Mouse (Mus musculus) CH12.LX (cell line): ENCODE measurements around the gene Adora3. TPM values are rescaled to one million over a fixed set of nuclear protein-coding genes. Genes with fewer than 3 reads are reported as not detected.

Source experiments
- DNase-seq: peaks from one replicate; pipeline ENCODE4 v3.0.0-alpha.2; 2013; ENCODE audit errors: extremely low read depth
- H3K27ac ChIP-seq: 2 replicates; pipeline ENCODE4 v1.5.1; 2012; ENCODE audit warnings: low read depth, mild to moderate bottlenecking, control low read depth, moderate library complexity; ENCODE audit not compliant: insufficient read depth
- H3K27me3 ChIP-seq: replicated peaks from 2 replicates; pipeline ENCODE3; 2012; ENCODE audit warnings: inconsistent platforms
- H3K36me3 ChIP-seq, 2 experiments: replicated peaks in 1 of 2; 2 replicates each; pipeline versions ENCODE3 to v1.6.1; 2012; ENCODE audit warnings: inconsistent platforms in 1 of 2, low read length in 1 of 2, mild to moderate bottlenecking in 1 of 2, mixed read lengths in 1 of 2, moderate library complexity in 1 of 2; ENCODE audit not compliant: control insufficient read depth in 1 of 2, insufficient read depth in 1 of 2
- H3K4me1 ChIP-seq, 2 experiments: 2 replicates each; pipeline ENCODE4 v1.6.1; 2012; ENCODE audit warnings: inconsistent platforms in 1 of 2, moderate library complexity in 1 of 2; ENCODE audit not compliant: insufficient read depth in 2 of 2, control insufficient read depth in 1 of 2
- H3K4me2 ChIP-seq: 2 replicates; pipeline ENCODE4 v1.6.1; 2012; ENCODE audit warnings: low read depth, mild to moderate bottlenecking, control low read depth; ENCODE audit not compliant: poor library complexity, insufficient read depth, severe bottlenecking
- H3K4me3 ChIP-seq, 3 experiments: fragments of 150-350 bp in 1 of 3; sonication (generic) in 1 of 3; replicated peaks in 1 of 3; 2 replicates each; pipeline versions ENCODE3 to v1.5.1; 2011 to 2012; ENCODE audit warnings: low read depth in 2 of 3, low read length in 2 of 3, mild to moderate bottlenecking in 2 of 3, moderate library complexity in 2 of 3, control low read depth in 1 of 3, improper control_type of control experiment in 1 of 3, inconsistent platforms in 1 of 3, mixed read lengths in 1 of 3; ENCODE audit not compliant: poor library complexity in 1 of 3
- H3K79me2 ChIP-seq: replicated peaks from 2 replicates; pipeline ENCODE4 v1.6.1; 2012; ENCODE audit warnings: mild to moderate bottlenecking, moderate library complexity; ENCODE audit not compliant: control insufficient read depth, poor library complexity, insufficient read depth, severe bottlenecking; ENCODE audit errors: extremely low read depth
- H3K9ac ChIP-seq: 2 replicates; pipeline ENCODE4 v1.6.1; 2012; ENCODE audit warnings: low read depth, mild to moderate bottlenecking, control low read depth, moderate library complexity; ENCODE audit not compliant: insufficient read depth
- H3K9me3 ChIP-seq: replicated peaks from 2 replicates; pipeline ENCODE3; 2012; ENCODE audit warnings: low read length, inconsistent platforms, mixed read lengths
- BHLHE40 ChIP-seq: IDR thresholded peaks from 2 replicates; pipeline ENCODE4 v1.6.1; 2011; ENCODE audit warnings: mild to moderate bottlenecking, low read depth, low read length, improper control_type of control experiment
- CHD1 ChIP-seq: IDR thresholded peaks from 2 replicates; pipeline ENCODE4 v1.6.1; 2012; ENCODE audit warnings: low read depth, low read length, improper control_type of control experiment, inconsistent platforms
- CHD2 ChIP-seq: IDR thresholded peaks from 2 replicates; pipeline ENCODE4 v1.6.1; 2011; ENCODE audit warnings: low read length, improper control_type of control experiment
- CTCF ChIP-seq, 2 experiments: IDR thresholded peaks in 1 of 2; conservative IDR thresholded peaks in 1 of 2; 2 replicates each; pipeline ENCODE4 v1.5.1; 2011 to 2012; ENCODE audit warnings: low read depth in 2 of 2, low read length in 2 of 2, improper control_type of control experiment in 1 of 2, inconsistent platforms in 1 of 2, mild to moderate bottlenecking in 1 of 2, moderate library complexity in 1 of 2
- HCFC1 ChIP-seq: IDR thresholded peaks from 2 replicates; pipeline ENCODE4 v1.6.1; 2012; ENCODE audit warnings: low read depth, mild to moderate bottlenecking, inconsistent platforms, low read length, improper control_type of control experiment
- JUN ChIP-seq: IDR thresholded peaks from 2 replicates; pipeline ENCODE4 v1.6.1; 2011; ENCODE audit warnings: low read depth, mild to moderate bottlenecking, low read length, improper control_type of control experiment, moderate library complexity; ENCODE audit not compliant: insufficient read depth
- PAX5 ChIP-seq: IDR thresholded peaks from 2 replicates; pipeline ENCODE4 v1.6.1; 2012; ENCODE audit warnings: low read length, inconsistent platforms, mixed read lengths
- SMC3 ChIP-seq: IDR thresholded peaks from 2 replicates; pipeline ENCODE4 v1.6.1; 2011; ENCODE audit warnings: low read depth, low read length, improper control_type of control experiment
- UBTF ChIP-seq: IDR thresholded peaks from 2 replicates; pipeline ENCODE4 v1.6.1; 2012; ENCODE audit warnings: low read depth, mild to moderate bottlenecking, inconsistent platforms, low read length, improper control_type of control experiment, moderate library complexity
- ZMIZ1 ChIP-seq: IDR thresholded peaks from 2 replicates; pipeline ENCODE4 v1.6.1; 2012; ENCODE audit warnings: low read depth, mild to moderate bottlenecking, inconsistent platforms, low read length, improper control_type of control experiment
- ZNF384 ChIP-seq: IDR thresholded peaks from 2 replicates; pipeline ENCODE4 v1.6.1; 2012; ENCODE audit warnings: low read depth, low read length, improper control_type of control experiment, inconsistent platforms
- dilution Hi-C: fragments of 300-500 bp; cut with MboI; formaldehyde crosslinking; loops from 2 replicates; pipeline ENCODE4 v1.14.3; 2020; ENCODE audit warnings: low sequenced_read_pairs; ENCODE audit not compliant: extremely low pct_unique_long_range_greater_than_20kb, extremely low pct_ligation_motif_present
- in situ Hi-C: fragments of 300-500 bp; cut with MboI; formaldehyde crosslinking; loops from 3 replicates; pipeline ENCODE4 v1.14.3; 2019; ENCODE audit warnings: low sequenced_read_pairs, low pct_ligation_motif_present, low pct_unique_long_range_greater_than_20kb, mixed read lengths
- polyA plus RNA-seq: library from polyadenylated mRNA; unstranded; fragments of >175 nt; gene quantifications from 2 replicates; pipeline ENCODE4 v1.2.1, GENCODE M21; 2012; ENCODE audit warnings: low read depth; ENCODE audit not compliant: insufficient read length
- total RNA-seq, 2 experiments: library from RNA; depleted of rRNA; stranded (reverse); fragments of 300-350 nt in 1 of 2; fragments of >200 nt in 1 of 2; gene quantifications; 2 replicates each; pipeline ENCODE4 v1.2.3; 2012 to 2014

Adora3 gene
- total and polyA plus RNA-seq, 3 experiments = 0.54 to 1.4 (median 1.1) TPM

GRCm38 (mm10) chr3:105936111-105936510 is 65.5 kb downstream of the Adora3 start:
- no peak overlapping the region for H3K27ac ChIP-seq
- H3K4me3 ChIP-seq = no peak overlapping the region
- peaks cover 10 to 23% of the 10 kb centered on the region in 2 experiments for H3K36me3 ChIP-seq
- dilution Hi-C loops = no loop called here
- H3K4me1 ChIP-seq = peaks cover 2 to 16% of the 10 kb centered on the region in 2 experiments; a peak in 3 of 4 replicates
- no peaks in the 10 kb centered on the region; the same call in 1 of the 2 replicates for H3K79me2 ChIP-seq
- no peaks in the 10 kb centered on the region for H3K27me3 ChIP-seq
- TF ChIP-seq ZNF384 (peak; percentile 50; the same call in 1 of the 2 replicates), HCFC1 (no peak), ZMIZ1 (no peak), CHD1 (no peak)
- in situ Hi-C loops = no loop called here
- no peaks in the 10 kb centered on the region for H3K9me3 ChIP-seq
- no peak overlapping the region for H3K9ac ChIP-seq
- H3K4me2 ChIP-seq = no peak overlapping the region
- DNase-seq = no peak

- Histone ChIP-seq H3K9ac (no peak overlapping the region), H3K9me3 (no peaks in the 10 kb centered on the region), H3K36me3 (peaks cover 41 to 94% of the 10 kb centered on the region in 2 experiments), H3K79me2 (peaks cover 29% of the 10 kb centered on the region), H3K4me3 (no peak overlapping the region), H3K4me2 (no peak overlapping the region), H3K4me1 (peaks cover 0 to 7% of the 10 kb centered on the region in 2 experiments; a peak in 1 of 4 replicates), H3K27ac (no peak overlapping the region), H3K27me3 (no peaks in the 10 kb centered on the region)
- DNase-seq = no peak
- in situ Hi-C loops = no loop called here
- dilution Hi-C loops = no loop called here
- TF ChIP-seq UBTF = no peak
Observed at GRCm38 (mm10) chr3:105951348-105951747, 80.7 kb downstream of the Adora3 start.

- Histone ChIP-seq H3K4me1 (peaks cover 2 to 43% of the 10 kb centered on the region in 2 experiments; a peak in 3 of 4 replicates), H3K36me3 (peaks cover 24 to 68% of the 10 kb centered on the region in 2 experiments), H3K9me3 (no peaks in the 10 kb centered on the region), H3K79me2 (peaks cover 59% of the 10 kb centered on the region), H3K27me3 (no peaks in the 10 kb centered on the region), H3K4me2 (peak overlapping the region; percentile 96), H3K27ac (no peak overlapping the region), H3K4me3 (no peak overlapping the region), H3K9ac (peak overlapping the region; percentile 92)
- DNase-seq = no peak
- TF ChIP-seq PAX5 (no peak), JUN (no peak), SMC3 (0 out of 2 replicates have a peak, but pooled peaks have one; percentile 7), CTCF (conservative IDR thresholded peaks at IDR 0.05 in 1 of 2, IDR thresholded peaks at IDR 0.05 in 1 of 2; ENCODE audit: low read depth in 2 of 2, low read length in 2 of 2) (peak in 1 of 2 experiments; percentile 33; a peak in 2 of 4 replicates), ZNF384 (no peak), BHLHE40 (no peak), CHD2 (no peak)
- dilution Hi-C loops (no loop called here), in situ Hi-C loops (loop anchor here (5.0 kb wide), 1 partner anchor 55 kb away; no protein-coding TSS in a partner anchor)
Observed at GRCm38 (mm10) chr3:105957235-105957634, 86.6 kb downstream of the Adora3 start.
